Mouse (Mus musculus): ENCODE results near the gene Chrm5.

DNA sequence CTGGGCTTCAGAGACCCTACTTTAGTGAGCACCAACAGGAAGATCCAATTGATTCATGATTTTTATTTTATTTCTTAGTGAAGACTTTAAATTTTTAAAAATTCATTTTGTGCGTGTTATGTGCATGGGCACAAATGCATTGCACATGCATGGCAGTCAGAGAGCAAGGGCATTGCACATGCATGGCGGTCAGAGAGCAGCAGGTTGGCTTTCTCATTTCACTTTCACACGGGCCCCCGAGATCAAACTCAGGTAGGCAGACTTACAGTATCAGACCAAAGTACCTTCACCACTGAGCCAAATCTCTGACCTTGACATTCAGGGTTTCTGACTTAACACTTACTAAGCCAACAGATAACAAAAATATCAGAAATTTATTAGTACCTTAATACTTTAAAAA is 50.9 kb downstream of the Chrm5 start:
- TF ChIP-seq POLR2A (IDR thresholded peaks at IDR 0.05; ENCODE audit: insufficient read length, low read depth) (no peak), TCF12 (IDR thresholded peaks at IDR 0.05; ENCODE audit: insufficient read depth, poor library complexity, severe bottlenecking) (no peak), MYOD1 (IDR thresholded peaks at IDR 0.05; ENCODE audit: control insufficient read depth in 1 of 3, insufficient read length in 2 of 3, low read depth in 2 of 3) (no peak), SRF (IDR thresholded peaks at IDR 0.05; ENCODE audit: control insufficient read depth, insufficient read length, low read depth) (no peak), USF1 (IDR thresholded peaks at IDR 0.05; ENCODE audit: low read depth) (no peak)

Data from myocyte (in vitro differentiated cells).